Mouse (Mus musculus) heart, adult 18-20 months (tissue): ENCODE results near the gene Mtf2. TPM values are rescaled to one million over a fixed set of nuclear protein-coding genes. Genes with fewer than 3 reads are reported as not detected.
A peak's percentile ranks its signal among the peaks of the same experiment; 100 is the strongest.
"Not testable (repeated sequence)": the region's sequence is repeated elsewhere in the genome, so short reads cannot be mapped to it uniquely, and the experiment has no call there.

Experiments used
- DNase-seq, 2 experiments: peaks; one replicate each; pipeline ENCODE4 v3.0.0; 2021 to 2022; ENCODE audit warnings: mixed read lengths in 1 of 2
- total RNA-seq, 2 experiments: library from RNA; stranded (reverse); gene quantifications; 2 replicates each; pipeline ENCODE4 v1.2.3; 2021

Mtf2 gene
- total RNA-seq, 2 experiments from 2014 or later = 7.8 to 8.6 TPM

DNA sequence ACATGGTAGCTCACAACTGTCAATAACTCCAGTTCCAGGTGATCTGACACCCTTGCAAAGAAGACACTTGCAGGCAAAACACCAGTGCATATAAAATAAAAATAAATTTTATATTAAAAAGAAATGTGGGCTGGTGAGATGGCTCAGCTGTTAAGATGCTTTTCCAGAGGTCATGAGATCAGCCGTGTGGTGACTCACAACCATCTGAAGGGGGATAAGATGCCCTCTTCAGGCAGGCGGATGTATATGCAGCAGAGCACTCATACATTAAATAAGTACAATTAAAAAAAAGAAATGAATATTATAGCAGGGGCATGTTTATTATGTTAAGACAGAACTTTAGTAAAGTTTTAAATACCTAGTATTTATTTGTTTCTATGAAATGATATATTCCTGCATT is 16.9 kb downstream of the Mtf2 start:
- peak in 1 of 2 experiments; percentile 5 for DNase-seq

DNA sequence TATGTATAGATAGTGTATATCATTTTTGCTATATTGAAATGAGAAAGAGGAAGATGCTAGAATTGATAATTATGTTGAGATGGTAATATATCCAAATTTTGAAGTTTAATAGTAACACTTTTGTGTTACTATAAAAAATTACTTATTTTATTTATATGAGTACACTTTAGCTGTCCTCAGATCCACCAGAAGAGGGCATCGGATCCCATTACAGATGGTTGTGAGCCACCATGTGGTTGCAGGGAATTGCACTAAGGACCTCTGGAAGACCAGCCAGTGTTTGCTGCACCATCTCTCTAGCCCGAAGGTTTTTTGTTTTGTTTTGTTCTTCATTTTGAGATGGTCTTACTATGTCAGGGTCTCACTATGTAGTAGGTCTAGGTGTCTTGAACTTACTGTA is 20.0 kb downstream of the Mtf2 start:
- DNase-seq = no peak

DNA sequence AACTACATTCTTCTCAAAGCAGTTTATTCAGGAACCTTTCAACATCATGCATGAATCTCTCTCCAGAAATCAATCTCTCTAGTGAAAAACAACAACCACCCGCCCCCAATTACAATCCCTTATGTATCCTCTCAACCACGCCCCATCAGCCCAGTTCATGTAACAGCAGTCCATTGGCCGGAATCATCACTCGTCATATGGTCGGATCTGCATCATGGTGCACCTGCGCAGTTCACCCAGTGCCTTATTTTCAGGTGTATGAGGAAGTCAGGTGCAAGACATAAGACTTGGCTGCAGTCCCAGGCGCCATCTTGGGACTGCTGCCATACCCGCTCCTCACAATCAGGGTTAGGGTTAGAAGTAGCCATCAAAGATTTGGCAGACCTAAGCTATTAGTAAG is 27.3 kb downstream of the Mtf2 start:
- not testable (repeated sequence) for DNase-seq

DNA sequence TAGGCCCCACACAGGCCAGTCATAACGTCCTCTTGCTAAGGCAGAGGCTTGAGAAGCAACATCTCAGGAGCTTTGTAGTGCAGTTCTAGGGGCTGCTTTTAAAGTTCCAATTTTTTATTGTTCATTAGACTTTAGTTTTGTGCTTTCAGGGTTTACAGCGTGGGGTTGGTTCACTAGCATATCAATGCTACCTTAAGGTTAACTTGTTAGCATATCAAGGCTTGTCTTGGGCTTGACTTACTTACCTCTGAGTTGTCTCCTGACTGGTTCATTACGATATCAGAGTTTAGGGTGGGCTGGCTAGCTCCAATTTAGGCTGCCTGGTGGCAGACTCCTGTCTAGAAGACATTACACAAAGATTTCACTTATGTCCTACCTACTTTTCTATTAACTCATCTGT is 32.2 kb downstream of the Mtf2 start:
- DNase-seq = no peak

DNA sequence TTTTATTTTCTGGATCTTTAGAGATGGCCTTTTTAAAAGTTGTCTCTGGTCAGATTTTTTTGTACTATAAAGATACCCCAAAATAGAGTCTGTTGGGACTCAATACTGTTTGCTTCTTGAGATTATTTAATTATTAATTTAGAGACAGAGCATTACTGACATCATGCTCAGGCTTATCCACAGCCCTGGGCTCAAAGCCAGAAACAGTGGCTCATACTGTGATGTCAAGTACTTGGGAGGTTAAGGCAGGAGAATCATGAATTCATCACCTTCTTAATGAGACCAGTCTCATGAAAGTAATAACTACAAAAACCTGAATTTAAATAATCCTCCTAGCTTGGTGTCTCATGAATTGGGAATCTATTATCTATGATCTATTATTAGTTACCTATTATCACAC is 34.7 kb downstream of the Mtf2 start:
- DNase-seq = peak in 1 of 2 experiments; percentile 9

DNA sequence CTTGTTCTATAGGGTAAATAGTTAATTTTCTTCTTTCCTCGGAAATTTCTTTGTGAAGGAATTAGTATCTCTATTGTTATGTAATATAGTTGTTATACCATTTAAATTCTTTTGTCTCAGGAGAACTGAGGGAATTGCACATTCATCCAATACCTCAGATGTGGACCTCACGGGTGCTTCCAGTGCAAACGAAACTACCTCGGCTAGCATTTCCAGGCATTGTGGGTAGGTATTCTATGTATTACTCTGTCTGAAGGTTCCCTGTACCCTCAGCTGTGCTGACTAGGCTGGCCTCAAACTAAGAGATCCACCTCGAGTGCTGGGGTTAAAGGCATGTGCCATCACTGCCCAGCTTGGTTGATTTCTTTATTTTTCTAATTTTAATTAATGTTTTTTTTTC is 38.8 kb downstream of the Mtf2 start:
- no peak for DNase-seq

DNA sequence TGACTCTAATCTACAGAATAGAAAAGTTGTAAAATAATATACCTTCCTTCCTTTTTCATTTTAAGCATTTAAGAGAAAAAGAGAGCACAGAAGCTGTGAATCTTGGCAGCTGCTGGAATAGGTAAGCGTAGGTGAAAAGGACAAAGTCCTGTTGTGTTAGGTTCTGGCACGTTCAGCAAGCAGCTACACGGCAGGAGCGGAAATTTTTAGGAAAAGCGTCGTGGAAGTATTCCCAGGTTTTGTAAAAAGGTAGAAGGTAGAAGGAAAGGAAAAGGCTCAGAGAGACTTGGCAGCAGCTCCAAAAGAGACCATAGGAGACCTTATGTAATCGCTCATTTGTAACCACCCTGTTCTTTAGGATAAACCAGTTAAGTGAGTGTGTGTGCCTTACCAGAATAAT is 43.9 kb downstream of the Mtf2 start:
- no peak for DNase-seq

DNA sequence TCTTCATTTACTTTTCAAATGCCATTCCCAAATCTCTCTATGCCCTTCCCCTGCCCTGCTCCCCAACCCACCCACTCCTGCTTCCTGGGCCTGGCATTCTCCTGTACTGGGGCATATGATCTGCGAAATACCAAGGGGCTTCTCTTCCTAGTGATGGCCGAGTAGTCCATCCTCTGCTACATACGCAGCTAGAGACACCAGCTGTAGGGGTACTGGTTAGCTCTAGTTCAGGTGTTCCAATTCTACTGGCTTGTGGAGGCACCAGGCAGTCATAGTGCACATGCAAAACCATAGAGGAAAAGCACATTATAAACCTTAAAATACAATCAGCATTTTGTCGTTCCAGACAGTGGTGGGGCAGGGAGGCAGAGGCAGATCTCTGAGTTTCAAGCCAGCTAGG is 52.2 kb downstream of the Mtf2 start:
- DNase-seq = no peak

DNA sequence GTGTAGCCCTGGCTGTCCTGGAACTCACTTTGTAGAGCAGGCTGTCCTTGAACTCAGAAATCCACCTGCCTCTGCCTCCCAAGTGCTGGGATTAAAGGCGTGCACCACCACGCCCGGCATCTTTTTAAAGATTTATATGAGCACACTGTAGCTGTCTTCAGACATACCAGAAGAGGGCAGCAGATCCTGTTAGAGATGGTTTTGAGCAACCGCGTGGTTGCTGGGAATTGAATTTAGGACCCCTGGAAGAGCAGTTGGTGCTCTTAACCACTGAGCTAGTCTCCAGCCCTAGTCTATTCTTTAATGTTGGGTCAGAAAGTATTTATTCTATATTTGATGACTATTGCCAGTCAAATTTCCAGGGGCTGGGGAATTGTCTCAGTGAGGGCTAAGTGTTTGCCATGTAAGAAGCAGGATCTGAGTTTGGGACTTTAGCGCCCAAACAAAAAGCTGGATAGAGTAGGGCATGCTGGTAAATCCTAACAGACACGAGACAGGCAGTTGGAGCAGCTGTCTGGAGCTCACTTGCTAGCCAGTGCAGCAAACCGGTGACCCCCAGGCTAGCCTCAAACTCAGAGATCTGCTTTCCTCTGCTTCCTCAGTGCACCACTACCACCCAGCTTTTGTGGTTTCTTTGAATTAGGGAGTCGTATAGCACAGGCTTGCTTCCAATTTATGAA is 54.9 kb downstream of the Mtf2 start:
- no peak for DNase-seq

DNA sequence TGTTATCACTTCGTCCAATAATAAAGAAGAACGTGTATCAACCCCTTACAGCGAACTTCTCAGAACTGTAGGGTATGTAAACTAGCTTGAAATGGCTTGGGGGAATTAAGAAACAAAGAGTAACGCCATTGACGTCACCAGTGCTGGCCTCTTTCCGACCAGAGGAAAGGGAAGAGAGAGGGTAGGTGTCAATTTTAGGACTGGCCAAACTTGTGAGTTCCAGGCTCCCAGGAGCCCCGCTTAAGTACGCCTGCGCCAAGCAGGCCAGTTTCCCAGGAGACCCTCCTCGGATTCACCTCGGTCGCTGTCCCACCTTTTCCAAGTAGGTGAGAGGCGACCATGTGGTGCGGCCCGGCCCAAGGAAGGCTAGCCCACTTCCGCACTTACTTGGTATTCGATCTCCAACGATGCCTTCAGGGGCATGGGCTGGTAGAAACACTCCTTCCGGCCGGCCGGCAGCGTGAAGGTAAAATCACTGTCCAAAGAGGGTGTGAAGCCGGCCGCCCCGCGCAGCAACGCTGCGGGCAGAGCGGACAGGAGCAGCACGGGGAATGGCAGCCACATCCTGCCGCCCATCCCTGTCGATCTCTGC is 66.5 kb downstream of the Mtf2 start:
- DNase-seq = peak; percentile 73 to 78

DNA sequence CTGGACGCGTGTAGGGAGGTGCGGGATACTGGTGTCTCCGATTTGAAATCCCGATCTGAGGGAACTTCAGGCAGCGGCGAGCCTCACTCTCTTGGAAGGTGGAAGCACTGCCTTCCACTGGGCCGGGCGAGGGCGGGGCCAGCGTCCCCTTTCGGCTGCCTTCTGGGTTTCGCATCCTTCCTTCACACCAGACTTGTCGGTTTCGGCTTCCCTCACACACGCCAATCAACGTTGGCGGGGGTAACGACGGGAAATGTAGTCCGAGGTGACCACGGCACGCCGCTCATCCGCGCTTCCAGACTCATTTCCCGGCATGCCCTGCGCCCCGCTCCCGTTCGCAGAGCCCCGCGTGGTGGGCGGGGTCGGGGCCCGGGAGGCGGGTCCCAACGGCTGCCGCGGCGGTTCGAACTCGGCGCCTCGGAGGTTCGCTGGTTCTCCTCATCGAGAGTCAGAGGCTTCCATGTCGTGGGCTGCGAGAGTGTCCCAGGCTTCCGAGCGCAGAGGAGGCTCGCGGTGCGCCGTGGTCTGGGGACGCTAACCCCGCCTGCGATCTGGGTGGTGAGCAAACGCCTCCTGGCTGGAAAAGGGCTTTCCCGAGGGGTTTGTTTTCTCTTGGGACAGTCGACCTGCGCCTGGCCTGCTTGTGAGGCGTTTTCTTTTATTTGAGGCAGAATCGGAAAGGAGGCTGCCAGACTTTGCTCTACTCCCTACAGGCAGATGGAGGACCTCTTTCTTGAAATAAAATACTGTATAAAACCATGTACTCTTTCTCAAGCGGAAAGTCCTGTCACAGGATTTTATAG is 67.2 kb downstream of the Mtf2 start, which contains the start of the genes Tmed5 and Ccdc18:
Gene Tmed5 (minus strand): TSS at position 180 of the 803 bp plus-strand sequence.
Gene Ccdc18 (plus strand): TSS at position 435 of the 803 bp plus-strand sequence.
- peak; percentile 97 to 99 for DNase-seq

DNA sequence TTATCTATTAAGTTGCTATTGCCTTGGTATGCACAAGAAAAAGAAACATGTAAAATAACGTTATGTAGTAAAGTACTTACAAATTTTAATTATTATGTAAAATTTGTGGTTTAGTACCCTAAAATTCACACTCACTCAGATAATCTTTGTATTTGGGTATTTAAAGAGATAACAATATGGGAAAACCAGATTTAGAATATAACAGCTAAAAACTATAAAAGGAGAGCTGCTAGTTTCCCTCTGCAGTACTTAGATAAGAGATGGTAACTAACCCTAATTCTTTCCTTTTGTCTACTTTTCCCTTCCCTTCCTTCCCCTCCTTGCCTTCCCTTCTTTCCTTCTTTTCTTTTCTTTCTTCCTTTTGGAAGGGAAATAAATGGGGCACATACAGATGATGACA is 87.1 kb downstream of the Mtf2 start:
- DNase-seq = no peak

Other genes with a start within 250 kb of the Mtf2 start
- not detected for gene Ube2d2b, start 235.6 kb upstream of the Mtf2 start, total RNA-seq
- 10 to 100 TPM; 18.4 to 18.9 TPM for gene Evi5, start 190.6 kb upstream of the Mtf2 start, total RNA-seq
- gene Rpl5, start 165.2 kb upstream of the Mtf2 start, total RNA-seq = 10 to 100 TPM; 28.2 to 32.2 TPM
- 10 to 100 TPM; 11.7 to 12.5 TPM for gene Fam69a, start 78.6 kb upstream of the Mtf2 start, total RNA-seq
- gene Tmed5, start 66.9 kb downstream of the Mtf2 start, total RNA-seq = 10 to 100 TPM; 32.0 to 35.7 TPM
- gene Ccdc18, start 67.2 kb downstream of the Mtf2 start, total RNA-seq = under 1 TPM; 0.20 to 0.59 TPM
- 10 to 100 TPM; 19.3 to 21.5 TPM for gene Dr1, start 203.2 kb downstream of the Mtf2 start, total RNA-seq
- gene Pigg, start 246.9 kb downstream of the Mtf2 start, total RNA-seq = 10 to 100 TPM; 10.1 to 12.5 TPM